Mouse (Mus musculus) myocyte (in vitro differentiated cells): ENCODE measurements around the gene Arhgef7.

Experiments used
- POLR2A ChIP-seq: IDR thresholded peaks from one replicate; pipeline ENCODE4 v1.6.1; 2011; ENCODE audit warnings: low read depth, mild to moderate bottlenecking, control low read depth, moderate library complexity; ENCODE audit not compliant: insufficient read length
- REST ChIP-seq: IDR thresholded peaks from one replicate; pipeline ENCODE4 v1.6.1; 2011; ENCODE audit warnings: mild to moderate bottlenecking, control low read depth, moderate library complexity; ENCODE audit not compliant: insufficient read depth, insufficient read length

GRCm38 (mm10) chr8:11737096-11737495 lies 9.6 kb downstream of the Arhgef7 start:
- TF ChIP-seq POLR2A = no peak
- no peak for TF ChIP-seq REST
